ENCODE assay signal across 8 mouse cellular contexts in the genomic region with DNA sequence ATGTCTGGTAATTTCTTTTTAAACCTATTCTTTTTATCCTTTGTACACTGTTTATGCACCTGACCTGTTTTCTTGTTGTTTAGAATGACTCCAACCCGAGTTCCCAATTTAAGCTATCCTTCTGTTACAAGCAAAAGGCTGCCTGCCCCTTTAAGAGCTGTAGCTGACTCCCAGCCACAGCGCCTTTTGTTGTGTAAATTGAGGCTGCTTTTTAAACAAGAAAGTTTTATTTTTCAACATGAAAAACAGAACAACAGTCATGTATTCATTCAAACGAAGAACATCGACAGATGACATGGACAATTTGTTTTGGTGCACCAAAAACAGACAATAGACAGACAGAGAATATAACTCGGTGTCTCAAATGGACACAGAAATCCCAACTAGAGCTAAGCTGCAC. TPM values are rescaled to one million over a fixed set of nuclear protein-coding genes. Genes with fewer than 3 reads are reported as not detected.
A peak's percentile ranks its signal among the peaks of the same experiment; 100 is the strongest.
DNase-seq lines count a peak whose midpoint lies in the region; ATAC-seq and TF ChIP-seq lines count a peak whose summit lies in the region.
"Not testable (repeated sequence)": the region's sequence is repeated elsewhere in the genome, so short reads cannot be mapped to it uniquely, and the experiment has no call there.

No protein-coding gene starts in this region.

- H3K9ac ChIP-seq in embryonic facial prominence, embryonic 14.5 days (ENCODE audit: low read depth, low read length): peak overlapping the region; percentile 74
- peak overlapping the region; percentile 63 for H3K9ac ChIP-seq in hindbrain, postnatal 0 days (replicated peaks; ENCODE audit: low read length)
- peak overlapping the region; percentile 65 for H3K9ac ChIP-seq in midbrain, embryonic 15.5 days
- H3K9ac ChIP-seq in stomach, embryonic 15.5 days: not testable (repeated sequence)

- not testable (repeated sequence) for H3K27me3 ChIP-seq in embryonic facial prominence, embryonic 14.5 days (replicated peaks; ENCODE audit: control insufficient read depth, insufficient read depth, low read length); heart, embryonic 10.5 days (ENCODE audit: insufficient read depth, poor library complexity, severe bottlenecking); hindbrain, postnatal 0 days (ENCODE audit: insufficient read depth, low read length); midbrain, embryonic 15.5 days (replicated peaks); stomach, embryonic 15.5 days (replicated peaks)

- 18% methylated on average over 5 of the region's 5 CpGs for WGBS in embryonic facial prominence, embryonic 14.5 days
- 28% methylated on average over 5 of the region's 5 CpGs for WGBS in heart, embryonic 10.5 days
- 25% methylated on average over 5 of the region's 5 CpGs for WGBS in hindbrain, postnatal 0 days
- WGBS in lung, adult 2 months: 18% methylated on average over 5 of the region's 5 CpGs
- WGBS in midbrain, embryonic 15.5 days: 16% methylated on average over 5 of the region's 5 CpGs
- 12% methylated on average over 5 of the region's 5 CpGs for WGBS in stomach, embryonic 15.5 days

- peak overlapping the region; percentile 53 for H3K4me3 ChIP-seq in embryonic facial prominence, embryonic 14.5 days (ENCODE audit: low read depth, low read length)
- peak overlapping the region; percentile 62 for H3K4me3 ChIP-seq in heart, embryonic 10.5 days
- peak overlapping the region; percentile 59 for H3K4me3 ChIP-seq in hindbrain, postnatal 0 days (ENCODE audit: low read length)
- H3K4me3 ChIP-seq in left cerebral cortex, adult 2 months: peak overlapping the region; percentile 58
- H3K4me3 ChIP-seq in lung, adult 2 months (replicated peaks; ENCODE audit: extremely low read depth, low read depth, low read length): peak overlapping the region; percentile 72
- H3K4me3 ChIP-seq in midbrain, embryonic 15.5 days: peak overlapping the region; percentile 62
- peak overlapping the region; percentile 54 for H3K4me3 ChIP-seq in stomach, embryonic 15.5 days (replicated peaks)

- peak overlapping the region; percentile 51 for H3K4me2 ChIP-seq in embryonic facial prominence, embryonic 14.5 days (ENCODE audit: low read depth, low read length)
- peak overlapping the region; percentile 50; the same call in 1 of the 2 replicates for H3K4me2 ChIP-seq in hindbrain, postnatal 0 days (ENCODE audit: low read depth, low read length)
- H3K4me2 ChIP-seq in midbrain, embryonic 15.5 days: peak overlapping the region; percentile 47
- peak overlapping the region; percentile 46 for H3K4me2 ChIP-seq in stomach, embryonic 15.5 days

- H3K36me3 ChIP-seq in embryonic facial prominence, embryonic 14.5 days (ENCODE audit: control insufficient read depth, insufficient read depth, low read length); heart, embryonic 10.5 days; hindbrain, postnatal 0 days (ENCODE audit: insufficient read depth, low read length); midbrain, embryonic 15.5 days (replicated peaks); stomach, embryonic 15.5 days: not testable (repeated sequence)

- intact Hi-C loops in left cerebral cortex, adult 2 months (cut with DNase I): not testable (repeated sequence)

- not testable (repeated sequence) for H3K4me1 ChIP-seq in embryonic facial prominence, embryonic 14.5 days (ENCODE audit: control insufficient read depth, insufficient read depth, low read length); heart, embryonic 10.5 days; hindbrain, postnatal 0 days (ENCODE audit: insufficient read depth, low read length); lung, adult 2 months (ENCODE audit: control insufficient read depth, insufficient read depth, low read length); midbrain, embryonic 15.5 days; stomach, embryonic 15.5 days

- H3K27ac ChIP-seq in embryonic facial prominence, embryonic 14.5 days (replicated peaks; ENCODE audit: low read depth, low read length): peak overlapping the region; percentile 92
- peak overlapping the region; percentile 89 for H3K27ac ChIP-seq in heart, embryonic 10.5 days
- H3K27ac ChIP-seq in hindbrain, postnatal 0 days: peak overlapping the region; percentile 88
- H3K27ac ChIP-seq in left cerebral cortex, adult 2 months: peak overlapping the region; percentile 68
- H3K27ac ChIP-seq in midbrain, embryonic 15.5 days: peak overlapping the region; percentile 96
- peak overlapping the region; percentile 89 for H3K27ac ChIP-seq in stomach, embryonic 15.5 days

- not testable (repeated sequence) for H3K9me3 ChIP-seq in embryonic facial prominence, embryonic 14.5 days (ENCODE audit: control insufficient read depth, low read length); heart, embryonic 10.5 days; hindbrain, postnatal 0 days (ENCODE audit: low read length); midbrain, embryonic 15.5 days; stomach, embryonic 15.5 days

- TF ChIP-seq POLR2A in lung, adult 2 months (IDR thresholded peaks at IDR 0.05; ENCODE audit: borderline replicate concordance, extremely low read depth, low read depth, low read length): not testable (repeated sequence)

- DNase-seq in brain, adult 2 months (ENCODE audit: low read depth, low spot score): peak; percentile 32
- DNase-seq in embryonic facial prominence, embryonic 14.5 days (ENCODE audit: low spot score): peak; percentile 22
- DNase-seq in heart, embryonic 10.5 days (ENCODE audit: low spot score); left cerebral cortex, adult 2 months (ENCODE audit: extremely low spot score in 1 of 2, low spot score in 2 of 2); lung, adult 2 months: not testable (repeated sequence)
- DNase-seq in hindbrain, postnatal 0 days (ENCODE audit: low spot score): peak; percentile 46

- ATAC-seq in embryonic facial prominence, embryonic 14.5 days (ENCODE audit: low read depth); hindbrain, postnatal 0 days; stomach, embryonic 15.5 days (ENCODE audit: insufficient read depth, low FRiP score, low read depth): not testable (repeated sequence)
- peak; percentile 59 for ATAC-seq in midbrain, embryonic 15.5 days (replicated peaks)

- TF ChIP-seq CTCF in hindbrain, postnatal 0 days (IDR thresholded peaks at IDR 0.05; ENCODE audit: low read depth); left cerebral cortex, adult 2 months (IDR thresholded peaks at IDR 0.05); lung, adult 2 months (IDR thresholded peaks at IDR 0.05; ENCODE audit: insufficient read depth, low read length): not testable (repeated sequence)

RNA-seq across cellular contexts. Expression of a gene that starts 0.5 kb away (rescaled TPM):
- 13.1 and 14.8 TPM in 2 replicates for polyA plus RNA-seq in embryonic facial prominence, embryonic 14.5 days (2014; fragmentation: Nextera tagmentation; extraction: Ambion mirVana)
- polyA plus RNA-seq in heart, embryonic 10.5 days (2016; fragmentation: Nextera tagmentation; extraction: Ambion mirVana): 11.6 and 12.1 TPM in 2 replicates
- 23.4 and 28.7 TPM in 2 replicates for total RNA-seq in hindbrain, postnatal 0 days (2014; rRNA removed)
- 21.3 and 24.0 TPM in 2 replicates for polyA plus RNA-seq in hindbrain, postnatal 0 days (2015; fragmentation: Nextera tagmentation; extraction: Ambion mirVana)
- total RNA-seq in left cerebral cortex, adult 2 months (2021): 1 to 10 TPM; 4.1 to 6.8 TPM
- 3.7 and 6.3 TPM in 2 replicates for polyA plus RNA-seq in lung, adult 2 months (2012; rRNA removed)
- 32.8 and 37.4 TPM in 2 replicates for polyA plus RNA-seq in midbrain, embryonic 15.5 days (2015; fragmentation: Nextera tagmentation; extraction: Ambion mirVana)
- polyA plus RNA-seq in stomach, embryonic 15.5 days (2015; fragmentation: Nextera tagmentation; extraction: Ambion mirVana): 9.0 and 12.3 TPM in 2 replicates
